Mouse (Mus musculus): ENCODE results near the gene Oasl2. TPM values are rescaled to one million over a fixed set of nuclear protein-coding genes. Genes with fewer than 3 reads are reported as not detected.
"Not testable (repeated sequence)": the region's sequence is repeated elsewhere in the genome, so short reads cannot be mapped to it uniquely, and the experiment has no call there.

The Oasl2 gene
- 1 to 10 TPM; 1.2 to 3.3 TPM for total RNA-seq (2021)

- intact Hi-C loops (cut with DNase I), result no loop called here
- DNase-seq (ENCODE audit: low spot score in 2 of 2), result no peak
Measured at GRCm38 (mm10) chr5:114896688-114897373, at the start of gene Oasl2. TSS of gene Oasl2 (plus strand) at chr5:114896936.

- DNase-seq (ENCODE audit: low spot score in 2 of 2), result no peak
- intact Hi-C loops (cut with DNase I), result no loop called here
Measured at GRCm38 (mm10) chr5:114851565-114852236, 45.0 kb upstream of the Oasl2 start.

GRCm38 (mm10) chr5:114853364-114853763 lies 43.4 kb upstream of the Oasl2 start, which contains the start of gene 4930519G04Rik:
TSS of gene 4930519G04Rik (plus strand) at chr5:114853664.
- intact Hi-C loops (cut with DNase I); DNase-seq (ENCODE audit: low spot score in 2 of 2): not testable (repeated sequence)

DNA sequence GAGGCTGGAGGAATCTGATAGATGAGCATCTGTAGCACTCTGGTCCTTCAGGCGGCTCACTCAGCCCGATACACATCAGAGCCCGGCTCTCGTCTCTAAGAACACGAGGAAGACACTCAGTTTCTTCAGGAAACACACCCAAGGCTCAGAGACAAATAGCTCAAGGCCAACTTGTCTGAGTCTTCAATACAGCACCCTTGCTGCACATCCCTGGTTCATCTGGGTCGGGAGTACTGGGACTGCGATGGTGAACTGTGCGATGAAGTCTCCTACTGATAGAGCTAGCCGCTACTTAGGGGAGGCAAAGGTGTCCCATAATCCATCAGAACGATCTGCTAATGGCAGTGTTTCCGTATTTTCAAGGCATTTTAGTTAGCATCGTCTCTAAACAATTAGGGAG lies 38.2 kb upstream of the Oasl2 start, which contains the start of gene Gm9936:
Gene Gm9936 (minus strand): TSS at position 101 of the 400 bp plus-strand sequence.
- intact Hi-C loops (cut with DNase I), result no loop called here
- DNase-seq (ENCODE audit: low spot score in 2 of 2), result no peak

GRCm38 (mm10) chr5:114859253-114859652 lies 37.5 kb upstream of the Oasl2 start:
- intact Hi-C loops (cut with DNase I), result no loop called here
- peak; percentile 53 to 58 for DNase-seq (ENCODE audit: low spot score in 2 of 2)

GRCm38 (mm10) chr5:114861730-114862129 lies 35.0 kb upstream of the Oasl2 start:
- intact Hi-C loops (cut with DNase I), result no loop called here
- no peak for DNase-seq (ENCODE audit: low spot score in 2 of 2)

GRCm38 (mm10) chr5:114864813-114865212 lies 31.9 kb upstream of the Oasl2 start:
- no peak for DNase-seq (ENCODE audit: low spot score in 2 of 2)
- intact Hi-C loops (cut with DNase I), result no loop called here

DNA sequence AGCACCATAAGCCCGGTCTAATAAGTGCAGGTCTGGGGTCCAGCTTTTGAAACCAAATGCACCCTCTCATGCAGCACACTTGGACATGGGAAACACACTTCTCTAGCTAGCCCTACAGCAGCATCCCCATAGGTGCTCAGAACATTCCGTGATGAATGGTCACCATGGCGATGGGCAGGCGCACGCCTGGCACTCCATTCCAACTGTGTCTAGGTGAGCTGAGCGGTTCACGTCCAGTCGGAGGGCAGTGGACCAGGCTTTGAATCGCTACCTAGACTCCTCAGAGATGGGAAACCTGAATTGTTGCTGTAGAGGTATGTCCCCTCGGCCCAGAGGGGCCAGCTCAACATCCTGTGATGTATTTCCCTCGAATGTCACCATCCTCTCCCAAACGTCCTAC lies 31.5 kb upstream of the Oasl2 start:
- no peak for DNase-seq (ENCODE audit: low spot score in 2 of 2)
- intact Hi-C loops (cut with DNase I), result no loop called here

- DNase-seq (ENCODE audit: low spot score in 2 of 2), result no peak
- intact Hi-C loops (cut with DNase I), result no loop called here
Measured at GRCm38 (mm10) chr5:114875858-114876257, 20.9 kb upstream of the Oasl2 start.

DNA sequence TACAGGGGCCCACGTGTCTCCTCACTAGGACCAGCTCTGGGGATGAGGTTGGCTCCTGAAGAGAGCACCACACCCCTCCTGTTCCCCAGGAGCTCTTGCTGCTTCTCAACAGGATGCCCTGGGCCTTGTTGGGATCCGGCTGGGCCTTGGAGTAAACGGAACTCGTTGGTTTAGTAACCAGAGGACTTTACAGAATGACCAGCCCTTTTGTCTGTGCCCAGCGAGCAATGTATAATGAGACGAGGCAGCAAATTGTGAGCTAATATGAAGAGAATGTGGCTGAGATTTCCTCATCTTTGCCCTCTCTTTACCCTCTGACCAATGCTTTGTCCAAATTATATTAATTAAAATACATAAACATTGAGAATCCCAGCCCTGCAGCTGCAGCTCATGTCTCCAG lies 20.4 kb upstream of the Oasl2 start:
- intact Hi-C loops (cut with DNase I), result no loop called here
- DNase-seq (ENCODE audit: low spot score in 2 of 2), result no peak

GRCm38 (mm10) chr5:114877487-114877886 lies 19.2 kb upstream of the Oasl2 start:
- intact Hi-C loops (cut with DNase I), result no loop called here
- DNase-seq (ENCODE audit: low spot score in 2 of 2), result no peak

GRCm38 (mm10) chr5:114879399-114879798 lies 17.3 kb upstream of the Oasl2 start:
- DNase-seq (ENCODE audit: low spot score in 2 of 2), result no peak
- intact Hi-C loops (cut with DNase I), result no loop called here

DNA sequence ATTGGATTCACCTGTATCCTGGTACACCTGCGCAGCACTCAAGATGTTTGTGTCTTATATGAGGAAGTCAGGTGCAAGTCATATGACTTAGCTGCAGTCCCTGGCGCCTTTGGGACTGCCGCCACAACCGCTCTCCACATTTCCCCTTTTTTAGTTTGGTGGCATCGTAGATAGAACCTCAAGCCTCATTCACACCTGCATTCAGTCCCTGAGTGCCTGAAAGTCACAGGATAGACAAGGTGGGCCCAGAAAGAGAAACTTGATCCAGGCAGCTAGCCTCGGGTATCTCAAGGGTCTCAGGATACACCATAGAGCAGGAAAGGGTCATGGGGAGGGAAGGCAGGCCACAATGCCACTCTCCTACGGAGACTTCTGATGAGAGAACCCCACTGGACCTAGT lies 14.4 kb upstream of the Oasl2 start:
- DNase-seq (ENCODE audit: low spot score in 2 of 2); intact Hi-C loops (cut with DNase I): not testable (repeated sequence)

DNA sequence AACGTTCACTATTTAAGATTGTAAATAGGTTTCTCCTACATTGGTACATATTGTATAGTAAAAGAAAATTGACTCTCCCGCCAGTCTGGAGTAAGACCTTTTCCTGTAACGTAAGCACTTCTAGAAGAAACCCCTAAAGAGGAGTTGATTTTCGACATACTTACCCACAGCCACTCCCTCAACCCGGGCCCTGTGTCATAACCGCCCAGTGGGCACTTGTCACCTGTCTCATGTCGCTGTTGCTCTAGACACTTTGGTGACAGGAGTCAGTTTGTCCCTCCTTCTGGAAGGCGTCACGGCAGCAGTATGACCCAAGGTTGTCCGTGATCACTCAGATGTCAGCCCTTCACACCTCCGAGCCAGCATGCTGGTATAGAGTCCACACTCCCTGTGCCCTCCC lies 13.7 kb upstream of the Oasl2 start:
- no peak for DNase-seq (ENCODE audit: low spot score in 2 of 2)
- intact Hi-C loops (cut with DNase I), result no loop called here

DNA sequence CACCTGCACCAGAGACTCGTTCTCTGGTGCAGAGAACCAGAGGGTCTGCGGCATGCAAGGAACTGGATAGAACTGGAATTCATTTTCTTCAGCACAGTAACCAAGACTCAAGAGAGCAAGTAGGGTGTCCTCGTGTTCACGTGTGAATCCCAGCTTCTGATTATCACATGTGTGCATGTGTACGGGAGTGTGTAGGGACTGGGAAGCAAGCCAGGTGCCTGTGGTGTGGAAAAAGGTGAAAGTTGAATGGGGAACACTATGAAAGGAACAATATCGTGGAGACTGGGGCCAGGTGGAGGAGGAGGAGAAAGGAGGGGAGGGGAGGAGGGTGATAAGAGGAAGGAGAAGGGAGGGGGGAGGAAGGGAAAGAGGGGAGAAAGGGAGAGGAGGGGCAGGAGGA lies 9.9 kb upstream of the Oasl2 start:
- intact Hi-C loops (cut with DNase I), result no loop called here
- no peak for DNase-seq (ENCODE audit: low spot score in 2 of 2)

DNA sequence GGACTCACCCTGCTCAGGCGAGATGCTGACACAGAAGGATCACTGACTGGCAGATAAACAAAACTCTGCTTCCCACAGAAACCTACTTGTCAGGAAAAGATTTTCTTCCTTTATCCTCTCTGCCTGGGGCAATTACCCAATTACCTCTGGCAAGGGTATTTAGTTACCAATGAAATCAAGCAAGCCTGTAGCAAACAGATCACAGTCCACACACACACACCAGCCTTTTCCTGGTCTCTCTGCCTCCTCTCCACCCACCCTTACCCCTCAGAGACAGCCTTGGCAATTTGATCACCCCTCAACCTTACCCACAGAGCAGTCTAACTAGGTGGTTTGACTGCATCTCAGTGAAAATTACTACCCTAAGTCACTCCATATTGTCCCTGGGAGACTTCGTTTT lies 7.7 kb upstream of the Oasl2 start:
- intact Hi-C loops (cut with DNase I), result no loop called here
- no peak for DNase-seq (ENCODE audit: low spot score in 2 of 2)

- no peak for DNase-seq (ENCODE audit: low spot score in 2 of 2)
- intact Hi-C loops (cut with DNase I), result no loop called here
Measured at GRCm38 (mm10) chr5:114895542-114895941, 1.2 kb upstream of the Oasl2 start.

GRCm38 (mm10) chr5:114897374-114897793 lies 648 bp downstream of the Oasl2 start:
- intact Hi-C loops (cut with DNase I), result no loop called here
- no peak for DNase-seq (ENCODE audit: low spot score in 2 of 2)

DNA sequence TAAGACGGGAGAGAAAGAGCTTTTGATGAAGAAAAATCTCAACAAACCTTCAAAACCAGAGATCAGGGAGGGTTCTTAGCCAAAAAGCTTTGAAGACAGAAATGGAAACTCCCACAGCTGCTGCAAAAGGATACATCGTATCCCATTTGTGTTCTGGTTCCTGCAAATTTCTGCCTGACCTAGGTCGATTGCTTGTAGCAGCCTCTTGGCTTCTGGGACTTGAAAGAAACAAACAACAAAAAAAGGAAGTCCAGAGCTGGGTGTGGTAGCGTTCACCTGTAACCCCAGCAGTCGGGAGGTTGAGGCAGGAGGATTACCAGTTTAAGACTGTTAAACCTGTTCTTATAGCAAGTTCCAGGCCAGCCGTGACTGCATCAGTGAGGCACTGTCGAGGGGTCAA lies 2.1 kb downstream of the Oasl2 start:
- intact Hi-C loops (cut with DNase I), result no loop called here
- DNase-seq (ENCODE audit: low spot score in 2 of 2), result no peak

GRCm38 (mm10) chr5:114902413-114902812 lies 5.7 kb downstream of the Oasl2 start:
- intact Hi-C loops (cut with DNase I), result no loop called here
- DNase-seq (ENCODE audit: low spot score in 2 of 2), result no peak

GRCm38 (mm10) chr5:114908598-114909305 lies 12.0 kb downstream of the Oasl2 start:
- no peak for DNase-seq (ENCODE audit: low spot score in 2 of 2)
- intact Hi-C loops (cut with DNase I), result no loop called here

All from left cerebral cortex, postnatal 36 days (tissue).